Mouse (Mus musculus) urinary bladder, postnatal 25 days (tissue): Measurements from ENCODE around the gene Coro1c.
"Not testable (repeated sequence)": the region's sequence is repeated elsewhere in the genome, so short reads cannot be mapped to it uniquely, and the experiment has no call there.

ENCODE experiments used
- DNase-seq: peaks from one replicate; pipeline ENCODE4 v3.0.0; 2022; ENCODE audit warnings: low spot score

The Coro1c gene

DNA sequence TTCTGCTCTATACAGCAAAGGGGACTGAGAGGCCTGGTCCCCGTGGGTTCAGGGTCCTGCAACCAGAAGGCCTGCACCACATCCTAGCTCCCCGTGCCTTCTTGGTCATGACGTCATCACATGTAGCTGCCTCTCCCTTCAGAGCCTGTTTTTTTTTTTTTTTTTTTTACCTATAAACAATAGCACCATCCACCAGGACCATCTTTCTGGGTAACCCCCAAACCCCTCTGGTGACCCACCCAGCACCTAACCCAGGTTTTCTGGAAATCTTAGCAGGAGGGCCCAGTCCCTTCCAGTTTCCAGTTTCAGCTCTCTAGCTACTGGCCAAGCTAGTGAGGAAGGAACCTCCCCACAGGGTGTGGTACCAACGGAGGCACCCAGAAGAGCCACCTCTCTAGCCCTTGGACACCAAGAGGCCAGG, 80.6 kb downstream of the Coro1c start:
- DNase-seq: no peak

- DNase-seq: no peak
Observed at GRCm38 (mm10) chr5:113826619-113827018, 81.9 kb downstream of the Coro1c start.

- DNase-seq: no peak
Observed at GRCm38 (mm10) chr5:113825558-113825957, 83.0 kb downstream of the Coro1c start.

DNA sequence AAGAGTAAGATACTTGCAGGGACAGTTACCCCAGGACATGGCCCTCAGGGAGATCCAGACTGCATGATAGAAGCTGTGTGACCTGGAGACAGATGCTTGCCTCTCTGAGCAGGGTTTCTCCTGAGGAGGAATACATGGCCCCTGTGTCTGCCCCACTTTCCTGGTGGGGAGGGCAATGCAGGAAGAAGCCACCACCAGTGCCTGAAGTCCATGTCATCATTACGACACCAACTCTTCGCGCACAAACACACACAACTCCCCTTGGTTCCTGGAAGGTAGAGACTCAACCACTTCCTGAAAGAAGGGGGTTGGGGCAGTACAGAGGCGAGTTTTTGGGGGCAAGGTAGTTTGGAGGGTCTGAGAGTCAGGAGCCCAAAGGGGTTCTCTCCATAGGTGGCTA, 84.3 kb downstream of the Coro1c start:
- no peak for DNase-seq

DNA sequence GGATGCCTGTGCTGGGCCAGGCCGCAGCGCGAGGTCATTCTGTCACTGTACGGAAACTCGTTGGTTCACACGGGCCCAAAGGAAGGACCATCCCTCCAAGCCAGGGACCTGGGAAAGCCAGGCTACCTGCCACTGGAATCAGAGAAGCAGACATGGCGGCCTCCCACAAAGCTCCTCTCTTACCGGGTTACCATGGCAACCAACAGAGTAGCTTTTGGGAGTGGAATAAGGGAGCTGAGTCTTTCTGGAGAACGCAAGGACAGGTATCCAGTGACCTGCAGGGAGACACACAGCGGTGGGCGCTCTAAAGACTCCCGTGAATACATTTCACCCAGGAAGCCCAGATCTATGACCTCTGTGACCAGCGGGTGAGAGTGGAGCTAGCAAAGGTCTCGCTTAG, 90.0 kb downstream of the Coro1c start:
- DNase-seq: no peak

GRCm38 (mm10) chr5:113815638-113816152, 92.9 kb downstream of the Coro1c start:
- DNase-seq: peak; percentile 80

- DNase-seq: no peak
Observed at GRCm38 (mm10) chr5:113815041-113815389, 93.5 kb downstream of the Coro1c start.

DNA sequence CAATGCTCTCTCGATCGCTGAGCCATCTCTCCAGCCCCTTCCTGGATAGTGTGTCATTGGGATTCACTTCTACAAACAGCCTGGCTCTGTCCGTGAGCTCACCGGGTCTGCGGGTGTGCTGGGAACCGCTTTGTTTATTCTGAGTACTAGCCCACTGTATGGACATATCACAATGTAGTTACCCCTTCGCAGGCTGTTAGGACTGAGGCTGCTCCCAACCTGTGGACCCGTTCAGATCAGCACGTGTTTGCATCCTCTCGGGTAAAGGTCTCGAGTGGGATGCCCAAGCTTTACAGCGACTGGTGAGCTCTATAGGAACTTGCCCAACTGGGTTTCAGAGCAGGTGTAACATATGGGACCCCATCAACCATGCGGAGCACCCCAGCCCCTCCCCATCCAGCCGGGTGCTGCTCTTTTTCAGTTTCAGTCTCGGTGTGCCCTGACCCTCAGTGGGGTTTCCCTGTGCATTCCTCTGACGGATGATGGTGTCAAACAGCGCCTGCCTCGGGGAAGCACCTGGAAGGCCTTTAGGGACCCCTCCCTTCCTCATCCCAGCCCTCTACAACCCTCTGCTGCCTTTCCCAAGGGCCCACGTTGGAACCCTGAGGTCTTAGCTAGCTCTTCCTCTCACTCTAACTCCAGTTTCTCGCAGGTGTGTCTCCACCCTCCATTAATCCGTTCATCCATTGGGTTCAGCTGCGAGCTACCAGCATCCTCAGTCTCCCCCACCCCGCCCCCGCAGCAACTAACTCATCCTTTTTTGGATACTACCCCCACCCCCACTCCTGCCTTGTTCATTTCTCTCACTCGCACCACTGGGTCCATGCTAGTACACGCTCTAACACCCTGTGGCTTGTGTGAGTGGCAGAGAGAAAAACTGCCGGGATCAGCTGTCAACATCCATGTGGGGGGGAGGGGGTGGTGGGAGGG, 94.2 kb downstream of the Coro1c start:
- no peak for DNase-seq

- DNase-seq: no peak
Observed at GRCm38 (mm10) chr5:113813608-113814007, 95.0 kb downstream of the Coro1c start.

- DNase-seq: no peak
Observed at GRCm38 (mm10) chr5:113812638-113813037, 95.9 kb downstream of the Coro1c start.

DNA sequence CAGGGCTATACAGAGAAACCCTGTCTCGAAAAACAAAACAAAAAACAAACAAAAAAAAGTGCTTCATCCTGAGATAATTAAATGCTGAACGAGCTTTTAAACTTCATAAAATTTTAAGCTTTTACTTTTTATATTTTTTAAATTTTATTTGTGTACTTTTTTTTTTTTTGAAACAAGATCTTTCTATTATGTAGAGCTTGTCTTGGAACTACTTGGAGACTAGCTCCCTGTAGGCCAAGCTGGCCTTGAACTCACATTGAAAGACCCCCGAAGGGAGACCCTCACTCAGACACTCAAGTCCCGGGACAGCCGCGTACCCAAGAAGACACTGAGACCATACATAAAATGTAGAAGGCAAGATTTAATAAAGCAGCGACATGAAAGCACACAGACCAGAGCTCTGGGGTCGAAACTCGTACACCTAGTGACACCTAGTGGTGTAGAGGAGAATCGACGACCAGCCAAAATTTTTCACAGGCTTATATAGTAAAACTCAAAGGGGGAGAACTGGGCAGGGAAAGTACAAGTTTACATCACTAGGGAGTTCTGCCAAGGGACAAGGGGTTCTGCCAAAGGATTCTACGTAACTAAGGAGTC, 96.6 kb downstream of the Coro1c start:
- not testable (repeated sequence) for DNase-seq

GRCm38 (mm10) chr5:113810111-113810510, 98.4 kb downstream of the Coro1c start:
- no peak for DNase-seq

- DNase-seq: no peak
Observed at GRCm38 (mm10) chr5:113808177-113808576, 100.4 kb downstream of the Coro1c start.

DNA sequence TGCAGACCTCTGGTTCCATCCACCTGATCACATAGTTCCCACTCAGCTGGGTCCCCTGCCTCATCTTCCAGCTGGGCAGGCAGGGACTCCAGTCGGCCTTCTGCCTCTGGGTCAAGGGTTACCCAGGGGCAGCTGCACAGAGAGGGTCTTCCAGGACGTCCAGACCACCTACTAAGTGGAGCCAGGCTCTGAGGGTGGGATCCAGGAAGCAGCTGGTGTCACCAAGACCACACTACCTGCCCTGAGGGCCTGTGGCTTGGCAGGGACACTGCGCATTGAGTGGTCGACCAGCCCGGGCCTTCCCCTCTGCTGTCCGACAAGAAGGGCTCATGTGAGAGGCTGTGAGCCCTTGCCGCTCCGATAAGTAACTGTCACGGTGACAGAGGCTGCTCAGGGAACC, 100.8 kb downstream of the Coro1c start:
- no peak for DNase-seq

DNA sequence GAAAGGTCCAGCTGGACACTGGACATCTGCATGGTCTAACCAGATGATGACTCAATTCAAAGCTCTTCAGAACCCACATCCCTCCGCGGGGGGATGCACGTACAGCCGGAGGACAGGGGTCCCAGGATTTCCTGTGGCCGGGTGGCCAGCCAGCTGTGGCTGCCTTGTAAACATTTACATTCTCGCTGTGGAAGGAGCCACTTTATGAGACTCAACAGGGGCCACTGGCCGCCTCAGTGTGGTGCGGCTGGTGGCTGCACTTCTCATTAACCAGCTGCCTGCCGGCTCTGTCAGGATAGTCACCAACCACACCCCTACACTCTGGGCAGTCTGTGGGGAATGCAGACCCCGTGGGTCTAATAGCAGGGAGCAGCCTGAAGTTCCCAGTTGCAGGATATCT, 102.1 kb downstream of the Coro1c start:
- no peak for DNase-seq

DNA sequence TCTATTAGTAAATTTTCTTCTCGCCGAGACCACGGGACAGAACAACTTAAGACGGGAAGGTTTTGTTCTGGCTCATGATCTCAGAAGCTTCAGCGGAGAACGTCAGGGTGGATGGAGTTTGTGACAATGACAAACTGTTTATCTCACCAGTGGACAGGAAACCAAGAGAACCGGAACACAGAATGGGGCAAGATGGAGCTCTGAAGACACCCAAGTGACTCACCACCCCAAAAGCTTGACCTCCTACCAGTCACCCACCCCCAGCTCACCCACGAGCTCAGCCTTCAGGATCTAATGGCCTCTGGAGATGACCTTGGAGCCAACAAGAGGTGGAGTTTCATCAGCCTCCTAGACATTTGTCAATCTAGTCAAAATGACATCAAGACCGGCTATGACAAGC, 103.3 kb downstream of the Coro1c start:
- no peak for DNase-seq

DNA sequence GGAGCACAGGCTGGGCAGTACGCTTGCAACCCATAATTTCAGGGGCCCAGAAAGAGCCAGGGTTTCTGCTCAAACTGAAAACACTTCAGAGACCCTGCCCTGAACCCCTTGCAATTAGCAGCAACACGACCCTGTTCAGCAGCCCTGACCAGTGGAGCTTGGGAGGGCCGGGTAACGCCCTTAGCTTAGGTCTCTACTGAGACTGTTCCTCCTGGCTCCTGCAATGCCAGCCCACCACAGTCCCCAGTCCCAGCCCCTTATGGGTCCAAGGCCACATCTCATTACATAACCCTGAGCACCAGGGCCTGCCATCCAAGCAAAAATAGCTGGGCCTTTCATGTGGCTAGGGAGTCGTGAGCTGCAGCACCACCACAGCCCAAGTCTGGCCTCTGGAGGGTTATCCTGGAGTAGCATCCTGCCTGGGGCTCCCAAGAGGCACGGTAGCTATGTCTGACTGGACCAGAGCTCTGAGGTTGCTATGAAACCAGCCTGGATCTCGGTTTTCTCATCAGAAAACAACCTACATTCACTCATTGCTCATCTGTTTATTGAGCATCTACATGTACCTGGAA, 104.1 kb downstream of the Coro1c start:
- DNase-seq: no peak

DNA sequence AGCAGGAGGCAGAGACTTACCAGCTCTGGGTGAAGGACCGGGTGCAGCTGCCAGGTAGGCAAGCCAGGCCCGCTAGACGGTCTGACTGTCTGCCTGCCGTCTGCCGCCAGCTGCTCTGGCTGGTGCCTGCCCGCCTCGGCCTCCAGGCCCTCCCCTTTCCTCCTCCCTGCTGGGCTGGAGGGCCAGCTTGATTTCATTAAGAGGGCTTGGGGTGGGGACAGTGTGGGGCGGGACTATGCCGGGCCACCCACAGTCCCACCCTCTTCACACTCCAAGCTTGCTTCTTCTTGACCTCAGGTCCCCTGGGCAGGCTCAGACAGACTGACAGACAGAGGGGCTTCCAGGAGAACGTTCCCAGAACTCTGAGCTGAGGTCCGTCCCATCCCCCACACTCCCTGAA, 108.3 kb downstream of the Coro1c start, which contains the start of gene Tmem119:
TSS of gene Tmem119 (minus strand) at position 237 of the 400 bp plus-strand sequence.
- peak; percentile 31 for DNase-seq

DNA sequence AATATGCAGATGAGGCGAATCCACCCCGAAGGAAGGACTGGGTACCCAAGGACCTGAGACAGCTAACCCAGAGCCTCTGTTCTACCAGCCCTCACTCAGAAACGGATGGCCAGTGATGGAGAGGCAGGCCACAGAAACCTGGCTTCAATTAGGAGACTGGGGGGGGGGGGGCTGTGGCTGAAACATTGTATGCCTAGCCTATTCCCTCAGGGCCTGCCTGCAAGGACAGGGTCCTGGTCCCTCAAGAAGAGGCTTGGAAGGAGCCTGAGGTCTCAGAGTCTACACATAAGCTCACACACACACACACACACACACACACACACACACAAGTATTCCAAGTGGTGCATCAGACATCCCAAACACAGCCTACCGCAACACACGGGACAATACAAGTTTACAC, 108.9 kb downstream of the Coro1c start:
- DNase-seq: no peak

GRCm38 (mm10) chr5:113798525-113798924, 110.0 kb downstream of the Coro1c start:
- DNase-seq: no peak

DNA sequence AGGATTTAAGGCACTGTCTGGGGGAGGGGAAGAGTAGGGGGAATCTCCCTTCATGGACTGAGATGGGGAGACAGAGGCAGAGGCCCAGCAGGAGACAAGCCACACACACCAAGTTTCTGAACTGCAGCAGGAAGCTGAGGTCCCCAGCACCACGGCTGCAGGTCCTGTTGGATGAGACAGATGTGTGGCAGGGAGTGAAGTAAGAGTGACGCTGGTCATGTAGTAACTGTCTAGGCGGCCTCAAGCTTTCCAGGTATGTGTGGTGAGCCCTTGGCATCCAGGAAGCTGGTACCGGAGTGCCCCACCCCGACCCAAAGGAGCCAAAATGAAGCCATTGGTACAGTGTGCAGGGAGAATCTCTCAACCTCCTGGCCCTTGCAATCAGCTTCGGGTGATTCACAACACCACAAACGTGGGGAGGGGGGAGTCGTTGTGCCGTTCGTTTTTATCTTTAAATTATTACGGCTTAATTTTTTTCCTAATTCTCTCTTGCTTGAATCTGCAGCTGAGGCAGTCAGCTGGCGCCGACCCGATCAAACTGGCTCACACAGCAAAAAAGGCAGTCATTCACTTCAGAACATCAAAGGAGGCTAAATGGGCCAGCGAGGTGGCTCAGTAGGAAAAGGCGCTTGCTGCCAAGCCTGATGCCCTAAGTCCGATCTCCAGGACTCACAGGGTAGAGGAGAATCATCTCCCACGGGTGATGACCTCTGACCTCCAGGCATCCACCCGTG, 111.2 kb downstream of the Coro1c start:
- no peak for DNase-seq
